Mouse (Mus musculus) embryonic facial prominence, embryonic 10.5 days (tissue): ENCODE results near the gene Ing1. TPM values are rescaled to one million over a fixed set of nuclear protein-coding genes. Genes with fewer than 3 reads are reported as not detected.
"Not testable (repeated sequence)": the region's sequence is repeated elsewhere in the genome, so short reads cannot be mapped to it uniquely, and the experiment has no call there.

Experiments used
- DNase-seq: peaks from one replicate; pipeline ENCODE4 v3.0.0-alpha.2; 2017; ENCODE audit warnings: low spot score
- H3K27ac ChIP-seq: fragments of 300-500 bp; sonication (generic); replicated peaks from 2 replicates; pipeline ENCODE4 v1.5.1; 2016; ENCODE audit warnings: mild to moderate bottlenecking
- H3K27me3 ChIP-seq: fragments of 300-500 bp; sonication (generic); replicated peaks from 2 replicates; pipeline ENCODE4 v1.6.1; 2016; ENCODE audit warnings: low read depth, mild to moderate bottlenecking; ENCODE audit not compliant: poor library complexity, severe bottlenecking
- H3K36me3 ChIP-seq: fragments of 300-500 bp; sonication (generic); replicated peaks from 2 replicates; pipeline ENCODE4 v1.6.1; 2016; ENCODE audit warnings: mild to moderate bottlenecking, moderate library complexity
- H3K4me1 ChIP-seq: fragments of 300-500 bp; sonication (generic); 2 replicates; pipeline ENCODE4 v1.6.1; 2016
- H3K4me3 ChIP-seq: fragments of 300-500 bp; sonication (generic); 2 replicates; pipeline ENCODE4 v1.5.1; 2016; ENCODE audit warnings: mild to moderate bottlenecking, moderate library complexity
- H3K9me3 ChIP-seq: fragments of 300-500 bp; sonication (generic); 2 replicates; pipeline ENCODE4 v1.6.1; 2016; ENCODE audit warnings: mild to moderate bottlenecking
- WGBS: fragments of 180-500 bp; shearing (Covaris S2); methylation state at CpG from one replicate; pipeline ENCODE4 v1.1.7; 2016; 5-methylcytosine and 5-hydroxymethylcytosine counted together
- polyA plus RNA-seq: library from polyadenylated mRNA; unstranded; fragments of >200 nt; fragmentation: Nextera tagmentation; extraction: Ambion mirVana; gene quantifications from 2 replicates; pipeline ENCODE4 v1.2.1, GENCODE M21; 2016

Ing1 gene
- polyA plus RNA-seq, 1 experiment from 2014 or later: 32.6 TPM

DNA sequence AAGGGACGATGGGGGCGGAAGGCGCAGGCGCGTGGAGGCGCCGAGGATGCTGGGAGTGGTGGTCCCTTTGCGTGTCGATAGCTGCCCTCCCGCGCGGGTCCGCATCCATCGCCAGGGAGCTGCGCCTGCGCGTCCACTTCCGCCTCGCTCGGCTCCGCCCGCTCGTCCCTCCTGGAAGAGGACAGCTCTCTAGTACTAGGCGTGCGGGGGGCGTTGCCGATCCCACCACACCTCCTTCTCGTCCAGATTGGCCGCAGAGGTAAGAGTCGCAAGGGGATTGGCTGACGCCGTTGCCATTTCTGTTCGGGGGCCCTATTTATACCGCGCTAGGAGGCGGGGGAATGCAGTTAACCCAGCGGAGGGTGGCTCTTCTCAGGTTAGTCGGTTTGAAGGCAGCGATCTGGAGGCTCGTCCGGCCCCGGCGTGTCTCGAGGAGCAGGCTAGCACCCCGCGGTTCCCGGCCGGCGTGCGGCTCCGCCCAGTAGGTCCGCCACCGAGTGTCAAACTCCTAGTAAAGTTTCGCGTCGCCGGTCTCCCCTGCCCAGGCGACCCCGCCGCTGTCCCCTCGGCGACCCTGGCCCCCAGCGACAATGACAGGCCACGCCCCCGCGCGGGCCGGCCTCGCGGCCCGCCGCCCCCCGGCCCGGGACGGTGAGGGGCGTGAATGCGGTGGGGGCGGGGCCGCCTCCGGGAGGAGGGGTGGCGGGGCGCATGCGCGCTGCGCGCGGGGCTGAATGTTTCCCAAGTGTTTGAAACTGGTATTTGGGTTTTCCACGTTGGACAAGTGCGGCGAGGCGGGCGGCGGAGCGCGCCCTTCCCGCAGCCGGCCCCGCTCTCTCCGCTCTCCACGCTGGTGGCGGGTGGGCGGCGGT lies 585 bp downstream of the Ing1 start:
- Histone ChIP-seq H3K36me3 (peaks cover 3% of the 10 kb centered on the region), H3K27me3 (0 out of 2 replicates have a peak, but pooled peaks cover 4% of the 10 kb centered on the region), H3K4me3 (peak overlapping the region; percentile 94), H3K27ac (peak overlapping the region; percentile 99), H3K4me1 (peaks cover 37% of the 10 kb centered on the region), H3K9me3 (no peaks in the 10 kb centered on the region)
- under 1% methylated on average over 102 of the region's 103 CpGs for WGBS
- DNase-seq: peak; percentile 100

DNA sequence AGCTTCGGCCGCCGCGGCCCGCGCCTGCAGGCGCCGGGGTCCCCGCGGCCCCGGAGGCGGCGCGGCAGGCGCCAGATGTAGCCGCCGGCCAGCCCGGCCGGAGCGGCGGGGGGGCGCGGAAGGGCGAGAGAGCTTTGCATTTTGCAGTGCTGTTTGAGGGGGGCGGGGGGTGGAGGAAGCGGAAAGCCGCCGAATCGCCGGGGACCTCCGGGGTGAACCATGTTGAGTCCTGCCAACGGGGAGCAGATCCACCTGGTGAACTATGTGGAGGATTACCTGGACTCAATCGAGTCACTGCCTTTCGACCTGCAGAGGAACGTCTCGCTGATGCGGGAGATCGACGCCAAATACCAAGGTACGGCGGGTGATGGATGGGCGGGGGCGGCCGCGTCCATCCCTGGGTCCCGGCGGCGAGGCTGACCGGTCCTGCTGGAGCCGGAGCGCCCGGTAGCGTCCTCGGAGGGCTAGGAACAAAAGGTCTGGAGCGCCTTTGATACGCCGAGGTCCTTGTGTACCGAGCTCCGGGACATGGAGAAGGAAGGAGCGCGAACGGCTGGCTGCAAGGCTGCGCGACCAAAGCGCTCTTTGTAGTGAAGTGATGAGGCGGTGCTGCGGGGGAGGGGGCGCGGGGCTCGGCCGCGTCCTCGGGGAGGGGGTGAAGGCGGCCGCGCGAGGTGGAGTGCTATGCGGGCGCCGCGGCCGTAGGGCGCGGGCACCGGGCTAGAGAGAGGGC lies 1.5 kb downstream of the Ing1 start:
- under 1% methylated on average over 85 of the region's 85 CpGs for WGBS
- Histone ChIP-seq H3K27me3 (0 out of 2 replicates have a peak, but pooled peaks cover 4% of the 10 kb centered on the region), H3K36me3 (peaks cover 12% of the 10 kb centered on the region), H3K9me3 (no peaks in the 10 kb centered on the region), H3K4me3 (peak overlapping the region; percentile 94), H3K27ac (peak overlapping the region; percentile 99), H3K4me1 (peaks cover 34% of the 10 kb centered on the region)
- peak; percentile 69 for DNase-seq

DNA sequence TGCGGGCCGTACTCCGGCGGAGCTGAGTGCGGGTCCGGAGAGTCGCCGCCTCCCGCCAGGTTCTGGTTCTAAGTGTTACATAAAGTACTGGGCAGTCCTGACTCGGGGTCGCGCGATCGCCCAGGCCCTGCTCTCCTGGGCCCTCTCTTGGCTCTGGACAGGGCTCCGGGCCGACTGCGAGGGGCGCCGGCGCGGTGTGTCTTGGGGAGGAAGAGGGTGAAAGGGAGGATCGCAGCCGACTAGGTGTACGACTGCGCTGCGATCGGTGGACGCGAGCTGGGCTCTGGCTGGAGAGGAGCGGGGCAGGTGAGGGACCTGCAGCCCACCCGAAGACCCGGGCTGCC lies 2.0 kb downstream of the Ing1 start:
- H3K27ac ChIP-seq: peak overlapping the region; percentile 99
- no peaks in the 10 kb centered on the region for H3K27me3 ChIP-seq
- DNase-seq: no peak
- under 1% methylated on average over 32 of the region's 32 CpGs for WGBS
- H3K9me3 ChIP-seq: no peaks in the 10 kb centered on the region
- peaks cover 34% of the 10 kb centered on the region for H3K4me1 ChIP-seq
- H3K4me3 ChIP-seq: peak overlapping the region; percentile 94
- peaks cover 17% of the 10 kb centered on the region for H3K36me3 ChIP-seq

DNA sequence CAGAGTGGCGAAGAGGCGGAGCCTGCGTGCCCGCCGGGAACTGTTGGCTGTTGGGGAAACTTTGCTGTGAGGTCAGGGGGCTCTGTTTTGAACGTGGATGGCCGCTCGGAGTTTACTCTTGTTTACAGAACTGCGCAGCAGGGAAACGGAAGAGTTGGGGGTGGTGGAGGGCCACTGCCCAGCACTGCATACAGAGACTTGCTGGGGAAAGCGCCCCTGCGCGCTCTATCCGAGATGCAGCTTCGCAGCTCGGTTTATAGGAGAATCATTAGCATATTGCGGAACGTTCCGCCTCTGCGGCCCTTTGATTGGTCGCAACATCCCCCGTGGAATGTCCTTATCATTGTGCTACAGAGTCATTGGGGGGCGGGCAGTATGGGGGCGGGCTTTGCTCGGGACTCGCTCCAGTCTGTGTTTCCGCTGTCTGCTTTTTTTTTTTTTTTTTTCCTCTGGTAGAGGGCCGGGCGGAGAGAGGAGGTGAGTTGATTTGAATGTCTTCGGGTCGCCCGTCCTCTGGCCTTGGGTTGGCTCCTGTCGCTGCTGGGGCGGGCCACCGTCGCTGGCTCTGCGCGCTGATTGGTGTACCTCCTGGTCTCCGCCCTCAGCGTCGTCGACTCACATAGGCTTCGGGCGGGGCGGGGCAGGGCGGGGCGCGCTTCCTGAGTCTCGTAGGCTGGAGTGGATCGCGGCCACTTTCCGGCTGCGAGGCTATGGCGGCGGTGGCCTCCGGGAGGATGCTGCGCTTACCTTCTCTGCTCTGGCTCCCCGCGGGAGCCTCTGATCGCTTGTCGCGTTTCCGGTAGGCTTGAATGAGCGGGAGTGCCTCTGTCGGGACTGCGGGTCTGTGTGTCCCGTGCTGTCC lies 2.6 kb downstream of the Ing1 start:
- peak; percentile 99 for DNase-seq
- Histone ChIP-seq H3K27ac (peak overlapping the region; percentile 99), H3K9me3 (no peaks in the 10 kb centered on the region), H3K36me3 (peaks cover 20% of the 10 kb centered on the region), H3K4me3 (peak overlapping the region; percentile 94), H3K4me1 (peaks cover 34% of the 10 kb centered on the region), H3K27me3 (no peaks in the 10 kb centered on the region)
- WGBS: under 1% methylated on average over 67 of the region's 67 CpGs

DNA sequence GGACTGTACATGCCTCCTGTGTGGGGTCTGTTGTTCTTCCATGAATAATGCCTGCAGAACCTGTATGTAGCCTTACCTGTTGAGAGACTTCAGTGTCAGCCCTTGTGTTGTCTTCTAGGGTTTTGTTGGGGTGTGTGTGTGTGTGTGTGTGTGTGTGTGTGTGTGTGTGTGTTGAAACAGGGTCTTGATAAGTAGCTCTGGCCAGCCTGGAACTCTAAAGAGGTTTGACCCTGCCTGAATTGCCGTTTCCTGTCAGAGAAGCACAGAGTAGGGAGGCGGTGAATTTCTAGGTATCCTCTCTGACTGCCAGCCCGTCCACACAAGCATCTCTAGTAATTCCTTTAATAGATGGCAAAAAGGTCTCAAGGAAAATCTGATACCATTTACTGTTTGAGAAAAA lies 4.1 kb downstream of the Ing1 start:
- Histone ChIP-seq H3K4me3 (peak overlapping the region; percentile 94), H3K4me1 (peaks cover 23% of the 10 kb centered on the region), H3K36me3 (peaks cover 35% of the 10 kb centered on the region), H3K27me3 (no peaks in the 10 kb centered on the region), H3K9me3 (peaks cover 3% of the 10 kb centered on the region; the same call in 1 of the 2 replicates), H3K27ac (no peak overlapping the region)
- WGBS: 76% methylated on average over 3 of the region's 3 CpGs
- DNase-seq: no peak

DNA sequence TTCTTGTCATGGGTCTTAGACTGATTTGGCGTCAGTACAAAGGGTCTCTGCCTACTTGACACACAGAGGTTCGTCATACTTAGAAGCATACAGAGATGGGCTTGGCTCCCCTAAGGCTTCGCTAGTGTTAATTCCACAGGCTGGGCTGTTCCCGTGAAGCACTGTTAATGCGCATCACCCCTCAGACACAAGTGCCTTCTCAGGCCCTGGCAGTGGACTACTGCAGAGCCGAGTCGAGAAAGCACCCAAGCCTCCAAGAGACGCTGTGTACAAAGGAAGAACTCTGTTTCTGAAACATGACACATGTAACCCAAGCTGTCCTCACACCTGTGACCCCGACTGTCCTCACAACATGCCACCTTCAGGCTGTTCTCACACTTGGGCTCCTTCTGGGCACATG lies 4.8 kb downstream of the Ing1 start:
- WGBS: 89% methylated on average over 9 of the region's 9 CpGs
- Histone ChIP-seq H3K27me3 (no peaks in the 10 kb centered on the region), H3K36me3 (peaks cover 42% of the 10 kb centered on the region), H3K4me3 (no peak overlapping the region), H3K9me3 (peaks cover 6% of the 10 kb centered on the region; the same call in 1 of the 2 replicates), H3K27ac (no peak overlapping the region), H3K4me1 (peaks cover 18% of the 10 kb centered on the region)
- no peak for DNase-seq

DNA sequence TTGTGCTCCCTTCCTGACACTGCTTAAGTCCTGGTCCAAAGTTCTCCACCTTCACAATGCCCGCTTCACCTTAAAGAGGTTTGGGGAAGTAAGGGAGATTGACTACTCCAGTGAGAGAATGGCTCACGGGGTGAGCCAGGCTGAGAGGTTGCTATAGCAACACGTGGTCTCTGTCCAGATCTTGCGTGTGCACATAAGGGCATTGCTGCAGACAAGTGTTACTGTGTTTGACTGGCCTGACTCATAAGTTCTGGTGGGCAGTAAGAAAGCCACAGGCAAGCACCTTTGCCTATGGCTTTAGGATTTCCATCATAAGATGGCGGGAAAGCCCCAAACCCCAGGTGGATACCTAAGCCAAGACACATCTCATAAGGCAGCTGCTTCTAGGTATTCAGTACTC lies 8.9 kb downstream of the Ing1 start:
- peaks cover 81% of the 10 kb centered on the region for H3K36me3 ChIP-seq
- 90% methylated on average over 5 of the region's 5 CpGs for WGBS

DNA sequence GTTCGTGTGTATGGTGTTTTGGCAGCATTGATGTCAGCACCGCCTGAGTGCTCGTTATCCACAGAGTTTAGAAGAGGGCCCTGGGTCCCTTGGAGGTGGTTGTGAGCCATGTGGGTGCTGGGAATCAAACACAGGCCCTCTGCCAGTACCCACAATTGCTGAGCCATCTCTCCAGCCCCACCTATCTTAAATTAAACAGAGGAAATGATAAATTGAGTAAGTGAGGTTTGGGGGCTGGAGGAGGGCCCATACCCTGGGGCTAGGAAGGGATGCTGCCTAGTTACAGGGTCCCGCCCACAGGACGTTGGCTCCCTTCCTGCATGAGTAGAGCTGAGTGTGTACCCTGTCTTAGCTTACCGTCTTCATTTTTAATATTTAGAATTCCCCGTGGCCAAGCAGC lies 9.3 kb downstream of the Ing1 start:
- no peak overlapping the region for H3K4me3 ChIP-seq
- H3K9me3 ChIP-seq: peaks cover 6% of the 10 kb centered on the region; the same call in 1 of the 2 replicates
- no peak overlapping the region for H3K27ac ChIP-seq
- DNase-seq: no peak
- H3K4me1 ChIP-seq: peaks cover 17% of the 10 kb centered on the region
- peaks cover 81% of the 10 kb centered on the region for H3K36me3 ChIP-seq
- WGBS: 95% methylated on average over 7 of the region's 7 CpGs
- H3K27me3 ChIP-seq: no peaks in the 10 kb centered on the region

More for the DNA sequence above, 8.9 kb downstream of the Ing1 start:
- no peak for DNase-seq
- Histone ChIP-seq H3K27me3 (no peaks in the 10 kb centered on the region), H3K4me1 (peaks cover 17% of the 10 kb centered on the region), H3K27ac (no peak overlapping the region), H3K4me3 (no peak overlapping the region), H3K9me3 (peaks cover 6% of the 10 kb centered on the region; the same call in 1 of the 2 replicates)

DNA sequence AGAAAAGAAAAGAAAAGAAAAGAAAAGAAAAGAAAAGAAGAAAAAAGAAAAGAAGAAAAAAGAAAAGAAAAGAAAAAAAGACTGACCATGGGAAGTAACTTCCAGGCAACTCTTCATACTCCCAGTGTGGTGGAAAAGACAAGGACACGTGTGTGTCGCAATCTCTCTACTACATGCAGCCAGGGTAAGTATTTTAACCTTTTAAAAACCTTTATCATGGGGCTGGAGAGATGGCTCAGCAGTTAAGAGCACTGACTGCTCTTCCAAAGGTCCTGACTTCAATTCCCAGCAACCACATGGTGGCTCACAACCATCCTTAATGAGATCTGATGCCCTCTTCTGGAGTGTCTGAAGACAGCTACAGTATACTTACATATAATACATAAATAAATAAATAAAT lies 12.8 kb downstream of the Ing1 start:
- WGBS: 97% methylated on average over 2 of the region's 2 CpGs
- H3K9me3 ChIP-seq, DNase-seq, H3K27me3 ChIP-seq, H3K27ac ChIP-seq, H3K4me3 ChIP-seq: not testable (repeated sequence)
- Histone ChIP-seq H3K36me3 (peaks cover 59% of the 10 kb centered on the region), H3K4me1 (peaks cover 22% of the 10 kb centered on the region)

DNA sequence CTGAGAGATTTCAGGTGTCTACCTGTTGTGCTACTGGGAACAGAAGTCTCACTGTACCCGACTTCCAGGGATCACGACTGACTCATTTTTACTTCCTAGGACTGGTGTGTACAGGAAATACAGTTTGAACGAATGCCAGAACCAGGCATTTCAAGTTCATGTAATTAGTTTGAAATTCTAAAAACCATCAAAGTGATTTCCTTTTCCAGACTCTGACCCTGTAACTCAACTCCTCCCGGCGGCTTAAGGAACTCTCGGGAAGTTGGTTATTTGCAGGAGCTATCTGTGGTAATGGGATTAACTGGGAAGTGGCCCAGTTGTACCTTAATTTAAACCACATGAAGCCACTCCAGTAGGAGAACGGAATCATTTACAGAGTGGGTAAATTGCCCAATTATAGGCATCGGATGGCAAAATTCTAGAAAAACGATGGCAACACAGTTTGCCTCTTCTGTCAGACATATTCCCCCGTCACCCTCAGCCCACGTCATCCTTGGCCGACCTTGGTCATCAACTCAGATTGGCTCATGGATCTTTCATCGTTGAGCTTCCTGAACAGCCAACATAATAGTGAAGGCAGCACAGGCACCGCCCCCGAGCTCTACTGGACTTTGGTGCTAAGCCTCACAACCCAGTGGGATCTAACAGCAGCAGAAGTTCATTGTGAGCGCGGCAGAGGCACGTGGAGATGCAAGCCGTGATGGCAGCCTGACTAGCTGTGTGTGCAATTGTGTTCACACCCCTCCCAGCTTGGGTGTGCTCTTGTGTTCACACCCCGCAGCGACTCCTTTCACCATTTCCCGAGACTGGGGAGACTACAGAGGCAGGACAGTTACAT lies 14.1 kb downstream of the Ing1 start:
- H3K27me3 ChIP-seq: no peaks in the 10 kb centered on the region
- peaks cover 46% of the 10 kb centered on the region for H3K36me3 ChIP-seq
- no peak overlapping the region for H3K4me3 ChIP-seq
- 64% methylated on average over 22 of the region's 22 CpGs for WGBS
- no peak overlapping the region for H3K27ac ChIP-seq
- DNase-seq: peak; percentile 59
- peaks cover 3% of the 10 kb centered on the region; the same call in 1 of the 2 replicates for H3K9me3 ChIP-seq
- peaks cover 24% of the 10 kb centered on the region for H3K4me1 ChIP-seq

DNA sequence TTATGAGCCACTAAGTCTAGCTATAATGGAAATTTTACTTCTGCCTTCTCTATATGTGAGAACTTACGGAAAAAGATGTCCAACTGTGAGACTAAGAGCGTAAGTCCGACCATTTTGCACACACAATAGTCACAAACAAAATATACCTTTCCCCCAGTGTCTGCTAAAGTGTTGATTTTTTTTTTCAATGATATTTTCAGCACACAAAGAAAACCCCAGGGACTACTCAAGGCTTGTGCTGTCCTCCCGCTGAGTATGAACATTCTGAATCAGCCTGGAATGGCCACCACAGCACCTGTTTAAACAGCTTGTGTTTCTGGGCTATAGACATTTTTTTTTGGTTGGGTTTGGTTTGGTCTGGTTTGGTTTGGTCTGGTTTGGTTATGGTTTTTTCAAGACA lies 15.4 kb downstream of the Ing1 start:
- Histone ChIP-seq H3K4me1 (peaks cover 37% of the 10 kb centered on the region), H3K4me3 (no peak overlapping the region), H3K27me3 (no peaks in the 10 kb centered on the region), H3K27ac (no peak overlapping the region), H3K9me3 (no peaks in the 10 kb centered on the region), H3K36me3 (peaks cover 33% of the 10 kb centered on the region)
- WGBS: 96% methylated on average over 4 of the region's 4 CpGs
- no peak for DNase-seq
